Comparison of ENCODE assay signal across 23 mouse cellular contexts in the genomic region with DNA sequence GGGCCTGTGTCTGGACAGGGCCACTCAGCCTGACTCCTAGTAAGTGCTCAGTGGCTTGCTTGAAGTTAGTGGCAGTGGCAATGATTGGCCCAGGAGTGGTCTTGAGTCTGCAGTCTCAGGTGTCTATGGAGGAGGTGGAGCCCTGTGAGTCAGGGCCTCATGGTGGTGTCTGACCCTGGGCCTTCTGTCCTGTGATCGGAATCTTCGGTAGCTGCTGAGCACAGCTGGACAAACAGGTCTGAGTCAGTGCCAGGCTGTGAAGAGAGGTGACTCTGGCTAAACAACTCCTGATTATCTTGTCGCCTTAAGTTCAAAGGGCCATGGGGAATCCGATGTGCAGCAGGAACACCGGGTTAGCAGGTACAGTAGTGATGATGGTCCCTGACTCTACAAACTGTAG. TPM values are rescaled to one million over a fixed set of nuclear protein-coding genes. Genes with fewer than 3 reads are reported as not detected.
DNase-seq lines count a peak whose midpoint lies in the region; ATAC-seq and TF ChIP-seq lines count a peak whose summit lies in the region.
"Had no signal": no experiment of that assay in that cellular context is flagged by ENCODE, and none has a peak within 500 bp of the region (broad histone marks: within the 10 kb centered on the region; RNA-seq: fewer than 3 reads in every experiment).

No protein-coding gene starts in this region.

- no peak for TF ChIP-seq POLR2A in heart, adult 2 months (IDR thresholded peaks at IDR 0.05; ENCODE audit: insufficient read depth, low read depth, low read length)
- TF ChIP-seq POLR2A in bone marrow macrophage, adult 2 months (IDR thresholded peaks at IDR 0.05; ENCODE audit: borderline replicate concordance, low read depth, low read length): no peak

- no peak for DNase-seq in heart, embryonic 10.5 days (ENCODE audit: low spot score)
- no peak for DNase-seq in heart, adult 2 months
- no peak for DNase-seq in layer of hippocampus, adult 2 months (ENCODE audit: low spot score in 2 of 2)
- DNase-seq in layer of hippocampus, postnatal 14 days (ENCODE audit: low spot score in 2 of 2): no peak
- no peak for DNase-seq in stomach, postnatal 0 days (ENCODE audit: low spot score)
- no peak for DNase-seq in embryo, embryonic 11 days
- DNase-seq: forebrain, postnatal 0 days; midbrain, embryonic 14.5 days; retina, postnatal 1 day; right cerebral cortex, postnatal 25 days; thymus, postnatal 25 days had no signal

- H3K4me3 ChIP-seq in heart, embryonic 10.5 days: no peak overlapping the region
- no peak overlapping the region for H3K4me3 ChIP-seq in heart, adult 2 months
- H3K4me3 ChIP-seq in layer of hippocampus, adult 2 months: no peak overlapping the region
- H3K4me3 ChIP-seq in bone marrow macrophage, adult 2 months (ENCODE audit: insufficient read depth, low read length): no peak overlapping the region
- no peak overlapping the region for H3K4me3 ChIP-seq in stomach, postnatal 0 days (ENCODE audit: low read depth, low read length)
- H3K4me3 ChIP-seq: embryonic facial prominence, embryonic 15.5 days; hindbrain, embryonic 15.5 days; liver, embryonic 12.5 days; neural tube, embryonic 12.5 days had no signal

- peaks cover 48% of the 10 kb centered on the region for H3K4me1 ChIP-seq in heart, embryonic 10.5 days
- H3K4me1 ChIP-seq in heart, adult 2 months (ENCODE audit: control insufficient read depth, insufficient read depth, low read length): peaks cover 41% of the 10 kb centered on the region
- peaks cover 37% of the 10 kb centered on the region for H3K4me1 ChIP-seq in bone marrow macrophage, adult 2 months (ENCODE audit: control insufficient read depth, insufficient read depth, low read length)
- peaks cover 12% of the 10 kb centered on the region for H3K4me1 ChIP-seq in stomach, postnatal 0 days (replicated peaks; ENCODE audit: control insufficient read depth, insufficient read depth)
- H3K4me1 ChIP-seq: liver, embryonic 12.5 days had no signal

- H3K4me2 ChIP-seq in stomach, postnatal 0 days (replicated peaks; ENCODE audit: low read depth): no peak overlapping the region
- H3K4me2 ChIP-seq: embryonic facial prominence, embryonic 15.5 days; heart, embryonic 11.5 days; hindbrain, embryonic 15.5 days; liver, embryonic 12.5 days; neural tube, embryonic 12.5 days had no signal

- no peak for TF ChIP-seq CTCF in heart, adult 2 months (IDR thresholded peaks at IDR 0.05)
- TF ChIP-seq CTCF in layer of hippocampus, adult 2 months (conservative IDR thresholded peaks at IDR 0.05): no peak
- TF ChIP-seq CTCF in bone marrow macrophage, adult 2 months (IDR thresholded peaks at IDR 0.05; ENCODE audit: low read depth, low read length): no peak
- no peak for TF ChIP-seq CTCF in stomach, postnatal 0 days (IDR thresholded peaks at IDR 0.05; ENCODE audit: low read depth)

- WGBS in heart, embryonic 10.5 days: 82% methylated on average over 5 of the region's 5 CpGs
- 80% methylated on average over 5 of the region's 5 CpGs for WGBS in heart, adult 2 months
- WGBS in stomach, postnatal 0 days: 66% methylated on average over 5 of the region's 5 CpGs

- intact Hi-C loops in heart, adult 2 months (cut with DNase I): no loop called here

- no peaks in the 10 kb centered on the region for H3K9me3 ChIP-seq in heart, embryonic 10.5 days
- H3K9me3 ChIP-seq in stomach, postnatal 0 days (ENCODE audit: control insufficient read depth, low read length): no peaks in the 10 kb centered on the region
- H3K9me3 ChIP-seq: embryonic facial prominence, embryonic 15.5 days; hindbrain, embryonic 15.5 days; liver, embryonic 12.5 days; neural tube, embryonic 12.5 days had no signal

- no peaks in the 10 kb centered on the region for H3K27me3 ChIP-seq in heart, embryonic 10.5 days (ENCODE audit: insufficient read depth, poor library complexity, severe bottlenecking)
- H3K27me3 ChIP-seq in heart, adult 2 months (ENCODE audit: control insufficient read depth, insufficient read depth, low read length): no peaks in the 10 kb centered on the region
- no peaks in the 10 kb centered on the region for H3K27me3 ChIP-seq in stomach, postnatal 0 days (ENCODE audit: control insufficient read depth, insufficient read depth, low read length)
- H3K27me3 ChIP-seq: embryonic facial prominence, embryonic 15.5 days; hindbrain, embryonic 15.5 days; liver, embryonic 12.5 days; neural tube, embryonic 12.5 days had no signal

- H3K36me3 ChIP-seq in heart, embryonic 10.5 days: 0 out of 2 replicates have a peak, but pooled peaks cover 3% of the 10 kb centered on the region
- no peaks in the 10 kb centered on the region for H3K36me3 ChIP-seq in heart, adult 2 months (ENCODE audit: control insufficient read depth, insufficient read depth, low read length)
- H3K36me3 ChIP-seq in stomach, postnatal 0 days (ENCODE audit: control insufficient read depth, insufficient read depth, low read length): no peaks in the 10 kb centered on the region
- H3K36me3 ChIP-seq: hindbrain, embryonic 15.5 days; liver, embryonic 12.5 days had no signal

- ATAC-seq in stomach, postnatal 0 days (ENCODE audit: low FRiP score, low TSS enrichment): peak; percentile 53
- no peak for ATAC-seq in CD4-positive, CD25-positive, alpha-beta regulatory T cell, adult 4 months
- ATAC-seq: forebrain, postnatal 0 days; liver, embryonic 12.5 days had no signal

- no peak for TF ChIP-seq EP300 in heart, adult 2 months (IDR thresholded peaks at IDR 0.05; ENCODE audit: insufficient read depth, low read depth, low read length)
- no peak for TF ChIP-seq EP300 in stomach, postnatal 0 days (optimal IDR thresholded peaks at IDR 0.05)

- H3K27ac ChIP-seq in heart, embryonic 10.5 days: 0 out of 2 replicates have a peak overlapping the region, but pooled peaks have one; percentile 6
- H3K27ac ChIP-seq in heart, adult 2 months: no peak overlapping the region; the same call in 1 of the 2 replicates
- H3K27ac ChIP-seq in layer of hippocampus, adult 2 months: 0 out of 2 replicates have a peak overlapping the region, but pooled peaks have one; percentile 25
- H3K27ac ChIP-seq in bone marrow macrophage, adult 2 months (ENCODE audit: insufficient read depth, low read depth, low read length): peak overlapping the region; percentile 62
- H3K27ac ChIP-seq in stomach, postnatal 0 days (replicated peaks): peak overlapping the region; percentile 45
- H3K27ac ChIP-seq: hindbrain, embryonic 15.5 days; liver, embryonic 12.5 days; neural tube, embryonic 12.5 days had no signal

- no peak overlapping the region for H3K9ac ChIP-seq in heart, adult 2 months (ENCODE audit: low read depth, low read length)
- H3K9ac ChIP-seq in stomach, postnatal 0 days (ENCODE audit: low read length): no peak overlapping the region
- H3K9ac ChIP-seq: embryonic facial prominence, embryonic 15.5 days; forebrain, postnatal 0 days; hindbrain, embryonic 15.5 days; liver, embryonic 12.5 days; neural tube, embryonic 12.5 days had no signal

- H3K79me2 ChIP-seq in heart, adult 2 months (replicated peaks; ENCODE audit: control insufficient read depth, insufficient read depth, low read length): peaks cover 5% of the 10 kb centered on the region

RNA-seq across cellular contexts. Expression of a gene that starts 12.2 kb away (rescaled TPM):
- polyA plus RNA-seq in heart, embryonic 10.5 days (2016; fragmentation: Nextera tagmentation; extraction: Ambion mirVana): 5.9 and 8.3 TPM in 2 replicates
- total RNA-seq in heart, adult 2 months (2021): 1 to 10 TPM; 7.0 to 7.1 TPM
- polyA plus RNA-seq in heart, adult 2 months (2012; rRNA removed): 9.2 and 10.6 TPM in 2 replicates
- 10 to 100 TPM; 77.1 TPM for total RNA-seq in layer of hippocampus, adult 2 months (2021)
- total RNA-seq in layer of hippocampus, postnatal 14 days (2021): 10 to 100 TPM; 50.2 to 52.9 TPM
- 4.7 and 5.3 TPM in 2 replicates for polyA plus RNA-seq in bone marrow macrophage, adult 2 months (2012; ENCODE audit: insufficient read depth, insufficient read length, missing spikeins)
- polyA plus RNA-seq in stomach, postnatal 0 days (2015; fragmentation: Nextera tagmentation; extraction: Ambion mirVana): 16.6 and 20.2 TPM in 2 replicates
- polyA plus RNA-seq in CD4-positive, CD25-positive, alpha-beta regulatory T cell, adult 4 months (2017; shearing (Covaris generic)): 10 to 100 TPM; 50.6 to 55.5 TPM

RNA-seq across cellular contexts. Expression of a gene that starts 23.3 kb away (rescaled TPM):
- polyA plus RNA-seq in heart, embryonic 10.5 days (2016; fragmentation: Nextera tagmentation; extraction: Ambion mirVana): 87.4 and 92.5 TPM in 2 replicates
- 10 to 100 TPM; 17.4 to 18.0 TPM for total RNA-seq in heart, adult 2 months (2021)
- 65.3 and 69.2 TPM in 2 replicates for polyA plus RNA-seq in heart, adult 2 months (2012; rRNA removed)
- 10 to 100 TPM; 77.6 to 84.0 TPM for total RNA-seq in layer of hippocampus, adult 2 months (2021)
- 10 to 100 TPM; 78.8 to 90.1 TPM for total RNA-seq in layer of hippocampus, postnatal 14 days (2021)
- polyA plus RNA-seq in bone marrow macrophage, adult 2 months (2012; ENCODE audit: insufficient read depth, insufficient read length, missing spikeins): 55.6 and 68.0 TPM in 2 replicates
- polyA plus RNA-seq in stomach, postnatal 0 days (2015; fragmentation: Nextera tagmentation; extraction: Ambion mirVana): 87.5 and 91.8 TPM in 2 replicates
- 100 to 1,000 TPM; 131 to 166 TPM for polyA plus RNA-seq in CD4-positive, CD25-positive, alpha-beta regulatory T cell, adult 4 months (2017; shearing (Covaris generic))

RNA-seq across cellular contexts. Expression of a gene that starts 27.2 kb away (rescaled TPM):
- polyA plus RNA-seq in heart, embryonic 10.5 days (2016; fragmentation: Nextera tagmentation; extraction: Ambion mirVana): 0.43 and 1.1 TPM in 2 replicates
- not detected for total RNA-seq in heart, adult 2 months (2021)
- polyA plus RNA-seq in heart, adult 2 months (2012; rRNA removed): 0.25 TPM in 1 of 2 replicates, not detected in the other
- 1 to 10 TPM; 4.4 to 5.0 TPM for total RNA-seq in layer of hippocampus, adult 2 months (2021)
- 1 to 10 TPM; 4.4 to 7.2 TPM for total RNA-seq in layer of hippocampus, postnatal 14 days (2021)
- polyA plus RNA-seq in bone marrow macrophage, adult 2 months (2012; ENCODE audit: insufficient read depth, insufficient read length, missing spikeins): not detected in 2 replicates
- 0.08 and 0.18 TPM in 2 replicates for polyA plus RNA-seq in stomach, postnatal 0 days (2015; fragmentation: Nextera tagmentation; extraction: Ambion mirVana)
- not detected for polyA plus RNA-seq in CD4-positive, CD25-positive, alpha-beta regulatory T cell, adult 4 months (2017; shearing (Covaris generic))
- total RNA-seq: adrenal gland, postnatal 10 days; gastrocnemius, postnatal 4 days; heart, postnatal 14 days had no signal
- polyA plus RNA-seq: liver, embryonic 12.5 days had no signal

RNA-seq across cellular contexts. Expression of a gene that starts 28.1 kb away (rescaled TPM):
- 0.09 and 0.15 TPM in 2 replicates for polyA plus RNA-seq in heart, embryonic 10.5 days (2016; fragmentation: Nextera tagmentation; extraction: Ambion mirVana)
- not detected for total RNA-seq in heart, adult 2 months (2021)
- polyA plus RNA-seq in heart, adult 2 months (2012; rRNA removed): not detected in 2 replicates
- under 1 TPM in 1 of 2 experiments, not detected in 1; 0.71 TPM for total RNA-seq in layer of hippocampus, adult 2 months (2021)
- total RNA-seq in layer of hippocampus, postnatal 14 days (2021): under 1 TPM; 0.44 to 0.93 TPM
- not detected in 2 replicates for polyA plus RNA-seq in bone marrow macrophage, adult 2 months (2012; ENCODE audit: insufficient read depth, insufficient read length, missing spikeins)
- polyA plus RNA-seq in stomach, postnatal 0 days (2015; fragmentation: Nextera tagmentation; extraction: Ambion mirVana): not detected in 2 replicates
- polyA plus RNA-seq in CD4-positive, CD25-positive, alpha-beta regulatory T cell, adult 4 months (2017; shearing (Covaris generic)): not detected
- total RNA-seq: adrenal gland, postnatal 10 days; gastrocnemius, postnatal 4 days; heart, postnatal 14 days; megakaryocyte, adult 5-6 weeks had no signal
- polyA plus RNA-seq: liver, embryonic 12.5 days; stomach, embryonic 14.5 days had no signal

RNA-seq across cellular contexts. Expression of a gene that starts 39.5 kb away (rescaled TPM):
- 39.8 and 49.0 TPM in 2 replicates for polyA plus RNA-seq in heart, embryonic 10.5 days (2016; fragmentation: Nextera tagmentation; extraction: Ambion mirVana)
- 10 to 100 TPM; 16.2 to 17.8 TPM for total RNA-seq in heart, adult 2 months (2021)
- polyA plus RNA-seq in heart, adult 2 months (2012; rRNA removed): 25.2 and 28.6 TPM in 2 replicates
- total RNA-seq in layer of hippocampus, adult 2 months (2021): 10 to 100 TPM; 36.4 to 40.0 TPM
- 10 to 100 TPM; 41.7 to 42.1 TPM for total RNA-seq in layer of hippocampus, postnatal 14 days (2021)
- polyA plus RNA-seq in bone marrow macrophage, adult 2 months (2012; ENCODE audit: insufficient read depth, insufficient read length, missing spikeins): 22.0 and 26.9 TPM in 2 replicates
- 7.4 and 7.7 TPM in 2 replicates for polyA plus RNA-seq in stomach, postnatal 0 days (2015; fragmentation: Nextera tagmentation; extraction: Ambion mirVana)
- 10 to 100 TPM; 25.2 to 38.6 TPM for polyA plus RNA-seq in CD4-positive, CD25-positive, alpha-beta regulatory T cell, adult 4 months (2017; shearing (Covaris generic))
